Mouse (Mus musculus) hindbrain, embryonic 15.5 days (tissue): Measurements from ENCODE around the gene Proser3. TPM values are rescaled to one million over a fixed set of nuclear protein-coding genes. Genes with fewer than 3 reads are reported as not detected.
A peak's percentile ranks its signal among the peaks of the same experiment; 100 is the strongest.

ENCODE experiments used
- ATAC-seq: fragments of 200-750 bp; cut with Nextera tagmentation; 2 replicates; pipeline ENCODE4 v1.8.0; 2017; ENCODE audit warnings: low read depth, moderate number of reproducible peaks, moderate TSS enrichment; ENCODE audit not compliant: low FRiP score
- H3K27ac ChIP-seq: fragments of 300-500 bp; sonication (generic); replicated peaks from 2 replicates; pipeline ENCODE4 v1.5.1; 2015; ENCODE audit warnings: mild to moderate bottlenecking, inconsistent platforms
- H3K27me3 ChIP-seq: fragments of 300-500 bp; sonication (generic); 2 replicates; pipeline ENCODE4 v1.6.1; 2015; ENCODE audit warnings: control low read depth, inconsistent platforms
- H3K36me3 ChIP-seq: fragments of 300-500 bp; sonication (generic); 2 replicates; pipeline ENCODE4 v1.6.1; 2015; ENCODE audit warnings: control low read depth, inconsistent platforms
- H3K4me1 ChIP-seq: fragments of 300-500 bp; sonication (generic); replicated peaks from 2 replicates; pipeline ENCODE4 v1.6.1; 2015; ENCODE audit warnings: control low read depth, inconsistent platforms
- H3K4me2 ChIP-seq: fragments of 300-500 bp; sonication (generic); 2 replicates; pipeline ENCODE4 v1.6.1; 2015; ENCODE audit warnings: moderate library complexity, mild to moderate bottlenecking, inconsistent platforms
- H3K4me3 ChIP-seq: fragments of 300-500 bp; sonication (generic); 2 replicates; pipeline ENCODE4 v1.5.1; 2015; ENCODE audit warnings: mild to moderate bottlenecking, inconsistent platforms
- H3K9ac ChIP-seq: fragments of 300-500 bp; sonication (generic); 2 replicates; pipeline ENCODE4 v1.6.1; 2015; ENCODE audit warnings: inconsistent platforms
- H3K9me3 ChIP-seq: fragments of 300-500 bp; sonication (generic); 2 replicates; pipeline ENCODE4 v1.6.1; 2016; ENCODE audit warnings: control low read depth, inconsistent platforms
- WGBS: fragments of 180-500 bp; shearing (Covaris S2); methylation state at CpG from one replicate; pipeline ENCODE4 v1.1.7; 2015; 5-methylcytosine and 5-hydroxymethylcytosine counted together
- polyA plus RNA-seq: library from polyadenylated mRNA; unstranded; fragments of >200 nt; fragmentation: Nextera tagmentation; extraction: Ambion mirVana; gene quantifications from 2 replicates; pipeline ENCODE4 v1.2.1, GENCODE M21; 2015

Gene Proser3
- polyA plus RNA-seq, result 8.4 and 9.1 TPM in 2 replicates

GRCm38 (mm10) chr7:30552102-30553020, at the start of gene Proser3, which contains the start of gene Hspb6:
Gene Proser3, minus strand, starts transcription at chr7:30552299.
Gene Hspb6, plus strand, starts transcription at chr7:30552178.
- peak; percentile 95 for ATAC-seq
- peak within 1 kb of the TSS; percentile 97 for H3K27ac ChIP-seq
- H3K27me3 ChIP-seq, result no peaks in the 10 kb centered on the region
- H3K36me3 ChIP-seq, result peaks cover 30% of the 10 kb centered on the region
- peak within 1 kb of the TSS; percentile 58 for H3K9ac ChIP-seq
- WGBS, result under 1% methylated on average over 44 of the region's 44 CpGs
- no peaks in the 10 kb centered on the region for H3K9me3 ChIP-seq
- peak within 1 kb of the TSS; percentile 78 for H3K4me3 ChIP-seq
- peaks cover 15% of the 10 kb centered on the region for H3K4me1 ChIP-seq
- H3K4me2 ChIP-seq, result peak within 1 kb of the TSS; percentile 88

GRCm38 (mm10) chr7:30600651-30601050, 48.6 kb upstream of the Proser3 start:
- Histone ChIP-seq H3K4me2 (peak overlapping the region; percentile 50; the same call in 1 of the 2 replicates), H3K4me1 (peaks cover 14% of the 10 kb centered on the region), H3K27me3 (no peaks in the 10 kb centered on the region), H3K9me3 (no peaks in the 10 kb centered on the region), H3K9ac (no peak overlapping the region), H3K4me3 (no peak overlapping the region), H3K27ac (peak overlapping the region; percentile 27; the same call in 1 of the 2 replicates), H3K36me3 (no peaks in the 10 kb centered on the region)
- 71% methylated on average over 7 of the region's 7 CpGs for WGBS
- peak; percentile 4; the same call in 1 of the 2 replicates for ATAC-seq

- H3K36me3 ChIP-seq, result no peaks in the 10 kb centered on the region
- H3K4me3 ChIP-seq, result peak overlapping the region; percentile 23
- peak overlapping the region; percentile 27 for H3K27ac ChIP-seq
- 0% methylated on average over 16 of the region's 16 CpGs for WGBS
- no peak overlapping the region for H3K9ac ChIP-seq
- peak; percentile 98 for ATAC-seq
- peak overlapping the region; percentile 50 for H3K4me2 ChIP-seq
- no peaks in the 10 kb centered on the region for H3K27me3 ChIP-seq
- peaks cover 14% of the 10 kb centered on the region for H3K4me1 ChIP-seq
- H3K9me3 ChIP-seq, result no peaks in the 10 kb centered on the region
Observed at GRCm38 (mm10) chr7:30599933-30600353, 47.8 kb upstream of the Proser3 start.

GRCm38 (mm10) chr7:30598786-30599185, 46.7 kb upstream of the Proser3 start, which contains the start of gene Zbtb32:
Gene Zbtb32, minus strand, starts transcription at chr7:30598909.
- H3K4me3 ChIP-seq, result peak within 1 kb of the TSS; percentile 23
- no peaks in the 10 kb centered on the region for H3K27me3 ChIP-seq
- peak within 1 kb of the TSS; percentile 50 for H3K4me2 ChIP-seq
- H3K4me1 ChIP-seq, result peaks cover 14% of the 10 kb centered on the region
- 91% methylated on average over 12 of the region's 12 CpGs for WGBS
- no peaks in the 10 kb centered on the region for H3K36me3 ChIP-seq
- ATAC-seq, result no peak
- H3K27ac ChIP-seq, result peak within 1 kb of the TSS; percentile 27; the same call in 1 of the 2 replicates
- H3K9ac ChIP-seq, result no peak within 1 kb of the TSS
- no peaks in the 10 kb centered on the region for H3K9me3 ChIP-seq

- Histone ChIP-seq H3K36me3 (no peaks in the 10 kb centered on the region), H3K27me3 (no peaks in the 10 kb centered on the region), H3K27ac (no peak overlapping the region), H3K4me2 (no peak overlapping the region), H3K4me1 (peaks cover 14% of the 10 kb centered on the region), H3K9me3 (no peaks in the 10 kb centered on the region), H3K4me3 (no peak overlapping the region), H3K9ac (no peak overlapping the region)
- no peak for ATAC-seq
- 83% methylated on average over 5 of the region's 5 CpGs for WGBS
Observed at GRCm38 (mm10) chr7:30596811-30597210, 44.7 kb upstream of the Proser3 start.

GRCm38 (mm10) chr7:30596093-30596492, 44.0 kb upstream of the Proser3 start:
- WGBS, result 90% methylated on average over 5 of the region's 5 CpGs
- H3K9me3 ChIP-seq, result no peaks in the 10 kb centered on the region
- H3K4me2 ChIP-seq, result no peak overlapping the region
- H3K4me3 ChIP-seq, result no peak overlapping the region
- no peak overlapping the region for H3K9ac ChIP-seq
- no peaks in the 10 kb centered on the region for H3K27me3 ChIP-seq
- peaks cover 14% of the 10 kb centered on the region for H3K4me1 ChIP-seq
- no peak overlapping the region for H3K27ac ChIP-seq
- ATAC-seq, result no peak
- no peaks in the 10 kb centered on the region for H3K36me3 ChIP-seq

GRCm38 (mm10) chr7:30594510-30595024, 42.5 kb upstream of the Proser3 start:
- H3K9ac ChIP-seq, result no peak overlapping the region
- 73% methylated on average over 4 of the region's 4 CpGs for WGBS
- H3K27ac ChIP-seq, result no peak overlapping the region
- H3K27me3 ChIP-seq, result no peaks in the 10 kb centered on the region
- no peak for ATAC-seq
- H3K4me2 ChIP-seq, result no peak overlapping the region
- H3K9me3 ChIP-seq, result no peaks in the 10 kb centered on the region
- no peak overlapping the region for H3K4me3 ChIP-seq
- H3K36me3 ChIP-seq, result no peaks in the 10 kb centered on the region
- peaks cover 8% of the 10 kb centered on the region for H3K4me1 ChIP-seq

GRCm38 (mm10) chr7:30593579-30594509, 41.7 kb upstream of the Proser3 start:
- Histone ChIP-seq H3K9ac (no peak overlapping the region), H3K4me1 (peaks cover 8% of the 10 kb centered on the region), H3K4me2 (no peak overlapping the region), H3K36me3 (no peaks in the 10 kb centered on the region), H3K4me3 (no peak overlapping the region), H3K27me3 (no peaks in the 10 kb centered on the region), H3K27ac (no peak overlapping the region), H3K9me3 (no peaks in the 10 kb centered on the region)
- ATAC-seq, result no peak
- WGBS, result 65% methylated on average over 10 of the region's 10 CpGs

- Histone ChIP-seq H3K9me3 (no peaks in the 10 kb centered on the region), H3K4me1 (peaks cover 8% of the 10 kb centered on the region), H3K4me3 (no peak overlapping the region), H3K4me2 (no peak overlapping the region), H3K27me3 (no peaks in the 10 kb centered on the region), H3K9ac (no peak overlapping the region), H3K27ac (no peak overlapping the region), H3K36me3 (no peaks in the 10 kb centered on the region)
- 59% methylated on average over 5 of the region's 5 CpGs for WGBS
- no peak for ATAC-seq
Observed at GRCm38 (mm10) chr7:30592772-30593423, 40.8 kb upstream of the Proser3 start.

- H3K4me3 ChIP-seq, result no peak overlapping the region
- no peak overlapping the region for H3K27ac ChIP-seq
- H3K9ac ChIP-seq, result no peak overlapping the region
- 37% methylated on average over 4 of the region's 4 CpGs for WGBS
- no peaks in the 10 kb centered on the region for H3K9me3 ChIP-seq
- H3K4me2 ChIP-seq, result no peak overlapping the region
- no peaks in the 10 kb centered on the region for H3K27me3 ChIP-seq
- H3K4me1 ChIP-seq, result peaks cover 20% of the 10 kb centered on the region
- H3K36me3 ChIP-seq, result 0 out of 2 replicates have a peak, but pooled peaks cover under 1% of the 10 kb centered on the region
- ATAC-seq, result no peak
Observed at GRCm38 (mm10) chr7:30591605-30591951, 39.5 kb upstream of the Proser3 start.

- Histone ChIP-seq H3K4me2 (no peak overlapping the region), H3K9me3 (no peaks in the 10 kb centered on the region), H3K36me3 (0 out of 2 replicates have a peak, but pooled peaks cover 6% of the 10 kb centered on the region), H3K27me3 (no peaks in the 10 kb centered on the region), H3K4me1 (peaks cover 26% of the 10 kb centered on the region), H3K9ac (no peak overlapping the region), H3K27ac (no peak overlapping the region), H3K4me3 (no peak overlapping the region)
- WGBS, result 86% methylated on average over 9 of the region's 9 CpGs
- no peak for ATAC-seq
Observed at GRCm38 (mm10) chr7:30590927-30591604, 39.0 kb upstream of the Proser3 start.
